Mouse (Mus musculus) cerebellum, postnatal 10 days (tissue): ENCODE data around the gene Emilin3.

Source experiments
- DNase-seq, 2 experiments: peaks; one replicate each; pipeline ENCODE4 v3.0.0; 2021; ENCODE audit warnings: mixed read lengths in 2 of 2

Emilin3 gene

DNA sequence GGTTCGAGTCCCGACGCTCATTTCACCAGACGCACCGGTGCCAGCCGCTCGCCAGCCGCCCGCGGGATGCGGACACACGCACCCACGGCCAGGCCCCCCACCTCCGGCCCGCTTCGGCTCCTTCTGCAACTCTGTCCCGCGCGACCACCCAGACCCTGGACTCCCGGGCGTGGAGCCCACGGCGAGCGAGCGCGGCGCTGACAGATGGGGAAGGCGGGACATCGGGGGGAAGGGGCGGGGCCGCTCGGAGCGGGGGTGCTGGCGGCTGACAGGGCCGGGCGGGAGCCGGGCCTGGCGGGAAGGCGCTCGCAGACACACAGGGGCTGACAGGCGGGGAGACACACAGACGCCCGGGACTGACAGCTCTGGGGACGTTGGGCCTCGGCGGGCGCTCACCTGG, 39.7 kb downstream of the Emilin3 start:
- peak; percentile 91 to 93 for DNase-seq

DNA sequence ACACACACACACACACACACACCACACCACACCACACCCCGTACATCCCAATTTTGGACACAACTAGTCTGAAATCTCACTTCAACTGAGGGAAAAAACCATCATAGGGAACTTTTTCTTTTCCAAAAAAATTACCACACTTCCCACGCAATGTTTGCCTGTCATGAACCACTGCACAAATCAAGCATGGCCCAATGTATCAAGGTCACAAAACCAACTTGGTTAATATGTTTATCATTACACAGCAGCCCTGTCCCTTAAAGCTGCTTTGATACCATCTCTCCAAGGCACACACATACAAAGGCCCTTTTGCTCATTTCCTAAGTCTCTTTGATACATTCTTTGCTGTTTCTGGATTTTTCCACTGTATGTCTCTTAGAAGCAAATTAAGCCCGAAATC, 40.8 kb downstream of the Emilin3 start:
- no peak for DNase-seq

DNA sequence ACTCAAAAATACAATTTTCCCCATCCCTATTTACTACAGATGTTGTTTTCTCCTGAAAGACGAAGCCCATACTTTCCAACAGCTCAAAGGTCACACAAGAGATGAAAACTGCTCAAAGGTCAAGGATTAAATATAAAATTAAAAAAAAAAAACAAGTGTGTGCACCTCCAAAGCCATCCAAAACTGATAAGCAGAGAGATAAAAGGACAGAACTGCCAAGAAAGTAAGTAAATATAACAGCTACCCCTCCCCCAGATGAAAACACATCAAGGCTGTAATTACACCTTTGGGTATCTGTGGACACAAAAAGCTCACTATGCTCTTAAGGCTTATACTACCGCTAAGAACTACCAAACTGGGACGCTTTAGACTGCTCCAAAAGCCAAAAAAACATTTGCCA, 42.7 kb downstream of the Emilin3 start:
- DNase-seq: no peak

DNA sequence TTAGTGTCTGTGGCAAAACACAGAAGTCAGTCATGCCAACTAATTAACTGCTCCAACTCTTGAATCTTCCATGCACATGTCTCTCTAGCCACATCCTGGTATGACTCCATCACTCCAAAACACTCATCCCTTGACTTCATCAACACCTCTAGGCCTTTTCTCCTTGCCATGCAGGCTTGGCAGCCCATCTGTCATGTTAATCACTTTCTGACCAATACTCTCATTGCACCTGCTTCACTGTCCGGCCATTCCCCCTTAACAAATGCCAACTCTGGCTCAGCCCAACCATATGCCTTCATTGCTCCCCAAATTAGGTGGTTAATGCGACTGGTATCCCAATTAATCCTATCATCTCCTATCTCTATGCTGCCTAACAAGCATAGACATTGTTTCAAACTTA, 46.9 kb downstream of the Emilin3 start:
- DNase-seq: peak; percentile 34 to 66

DNA sequence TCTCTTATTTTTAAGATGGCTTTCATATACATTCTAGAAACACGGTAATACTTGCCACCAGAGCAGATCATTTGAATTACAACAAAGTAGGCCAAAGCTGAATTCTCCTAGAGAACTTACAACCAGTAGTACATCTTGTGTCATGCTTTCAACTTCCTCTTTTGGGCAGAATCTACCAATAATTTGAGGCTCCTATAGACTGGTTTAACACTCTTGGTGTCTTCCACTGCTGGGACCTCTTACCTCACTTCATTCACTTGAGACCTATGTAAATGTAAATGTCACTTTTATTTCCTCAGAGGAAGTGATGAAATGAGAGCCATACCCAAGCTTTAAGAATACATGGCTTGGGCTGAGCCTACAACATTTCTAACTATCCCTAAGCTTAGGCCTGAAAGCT, 48.0 kb downstream of the Emilin3 start:
- no peak for DNase-seq

DNA sequence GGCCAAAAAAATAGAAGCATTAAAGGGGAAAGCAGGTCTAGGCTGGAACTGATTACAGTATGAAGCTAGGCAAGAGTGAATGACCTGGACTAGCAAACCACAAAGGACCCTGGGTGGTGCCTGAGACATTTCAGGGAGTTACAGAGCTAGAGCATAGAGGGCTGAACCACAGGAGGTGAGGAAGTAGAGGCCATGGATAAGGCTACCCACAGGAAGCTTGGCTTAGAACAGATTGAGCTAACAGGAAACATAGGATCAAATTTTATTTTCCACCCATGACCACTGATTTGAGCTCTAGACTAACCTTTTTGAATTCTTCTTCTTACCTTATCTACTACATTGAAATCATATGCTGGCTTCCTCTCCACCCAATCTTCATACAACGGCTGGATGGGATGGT, 51.8 kb downstream of the Emilin3 start:
- no peak for DNase-seq
